Mouse (Mus musculus) retina, postnatal 7 days (tissue): ENCODE measurements around the gene Mroh7.

Experiments used
- DNase-seq: peaks from one replicate; pipeline ENCODE4 v3.0.0-alpha.2; 2012; ENCODE audit warnings: low read depth, low spot score

Mroh7 gene

DNA sequence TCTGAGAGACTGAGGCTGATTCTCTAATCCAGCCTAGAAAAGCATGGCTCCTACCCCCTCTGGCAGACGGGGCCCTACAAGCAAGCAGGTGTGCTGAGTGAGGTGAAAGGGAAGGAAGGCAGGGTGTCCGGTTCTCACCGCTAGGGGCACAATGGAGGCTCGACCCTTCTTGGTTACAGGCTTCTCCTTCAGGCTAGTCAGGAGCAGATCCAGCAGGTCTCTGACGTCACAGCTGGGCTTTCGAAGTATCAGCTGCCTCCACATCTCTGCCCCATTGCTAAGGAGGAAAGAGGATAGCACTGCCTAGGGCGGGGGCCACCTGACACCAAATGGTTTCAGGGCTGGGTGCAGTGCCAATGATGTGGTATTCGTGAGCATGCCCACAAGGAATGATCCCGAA lies 30.7 kb downstream of the Mroh7 start:
- no peak for DNase-seq

GRCm38 (mm10) chr4:106693841-106694430 lies 36.8 kb downstream of the Mroh7 start:
- DNase-seq = no peak

GRCm38 (mm10) chr4:106688636-106689296 lies 42.0 kb downstream of the Mroh7 start:
- no peak for DNase-seq

GRCm38 (mm10) chr4:106680955-106681354 lies 49.8 kb downstream of the Mroh7 start:
- no peak for DNase-seq

DNA sequence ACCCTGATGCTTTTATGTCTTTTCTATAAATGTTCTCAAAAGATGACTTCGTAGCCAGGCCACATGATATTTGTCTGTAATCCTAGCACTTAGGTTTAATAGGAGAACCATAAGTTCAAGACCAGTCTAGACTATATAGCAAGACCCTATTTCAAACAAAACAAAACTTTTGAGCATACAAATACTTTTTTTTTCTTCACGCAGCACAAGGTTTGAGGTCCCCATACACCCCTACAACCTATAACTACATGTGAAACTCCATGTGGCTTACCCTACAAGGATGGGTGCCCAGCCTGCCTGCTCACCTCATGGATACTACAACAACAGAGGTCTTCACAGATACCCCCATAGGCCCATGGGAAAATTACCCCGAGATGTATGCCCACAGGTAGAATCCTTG lies 51.6 kb downstream of the Mroh7 start:
- no peak for DNase-seq

GRCm38 (mm10) chr4:106678442-106679118 lies 52.1 kb downstream of the Mroh7 start, which contains the start of gene Ttc4:
Gene Ttc4 (minus strand): TSS chr4:106678944.
- peak; percentile 78 for DNase-seq

- DNase-seq = no peak
These were observed 54.0 kb downstream of the Mroh7 start for GRCm38 (mm10) chr4:106676749-106677148.

- DNase-seq = no peak
These were observed 64.2 kb downstream of the Mroh7 start for GRCm38 (mm10) chr4:106666546-106666945.

- DNase-seq = no peak
These were observed 65.1 kb downstream of the Mroh7 start for GRCm38 (mm10) chr4:106665673-106666072.

GRCm38 (mm10) chr4:106665269-106665668 lies 65.5 kb downstream of the Mroh7 start:
- DNase-seq = no peak

- DNase-seq = no peak
These were observed 66.0 kb downstream of the Mroh7 start for GRCm38 (mm10) chr4:106664697-106665096.

- DNase-seq = no peak
These were observed 66.7 kb downstream of the Mroh7 start for GRCm38 (mm10) chr4:106663956-106664470.

GRCm38 (mm10) chr4:106655681-106656080 lies 75.0 kb downstream of the Mroh7 start:
- DNase-seq = no peak

DNA sequence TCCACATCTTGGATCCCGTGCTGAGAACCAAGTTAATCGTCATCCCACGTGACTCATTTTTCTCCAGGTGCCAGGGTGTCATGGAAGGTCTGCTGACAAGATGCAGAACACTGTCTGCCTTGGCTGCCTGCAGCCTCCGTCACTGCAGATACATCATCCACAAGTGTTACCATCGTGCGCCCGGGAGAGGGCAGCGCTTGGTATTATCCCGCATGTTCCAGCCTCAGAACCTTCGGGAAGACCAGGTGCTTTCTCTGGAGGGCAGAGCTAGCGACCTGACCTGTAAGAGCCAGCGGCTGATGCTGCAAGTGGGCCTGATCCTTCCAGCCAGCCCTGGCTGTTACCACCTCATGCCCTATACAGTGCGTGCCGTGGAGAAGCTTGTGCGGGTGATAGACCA lies 77.7 kb downstream of the Mroh7 start:
- no peak for DNase-seq

DNA sequence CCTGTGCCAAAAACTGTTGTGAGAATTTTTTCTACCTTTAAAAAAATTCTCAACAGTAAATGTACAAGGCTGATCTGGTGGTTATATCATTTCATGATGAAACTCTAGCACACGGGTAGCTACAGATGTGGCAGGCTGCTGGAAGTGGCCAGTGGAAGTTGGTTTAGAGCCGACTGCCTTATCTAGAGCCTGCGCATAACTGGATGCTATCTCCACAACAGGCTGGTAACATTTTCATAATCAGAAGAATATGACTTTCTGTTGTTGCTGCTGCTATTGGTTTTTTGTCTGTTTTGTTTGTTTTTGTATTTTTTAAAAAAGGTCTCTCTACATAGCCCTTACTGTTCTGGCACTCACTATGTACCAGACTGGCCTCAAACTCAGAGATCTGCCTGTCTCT lies 78.2 kb downstream of the Mroh7 start:
- DNase-seq = no peak

- peak; percentile 97 for DNase-seq
These were observed 79.7 kb downstream of the Mroh7 start, which contains the start of gene Pars2 for GRCm38 (mm10) chr4:106650833-106651527. Gene Pars2 (plus strand): TSS chr4:106651069.

- no peak for DNase-seq
These were observed 83.6 kb downstream of the Mroh7 start for GRCm38 (mm10) chr4:106647137-106647536.

- DNase-seq = no peak
These were observed 84.9 kb downstream of the Mroh7 start for GRCm38 (mm10) chr4:106645797-106646196.

DNA sequence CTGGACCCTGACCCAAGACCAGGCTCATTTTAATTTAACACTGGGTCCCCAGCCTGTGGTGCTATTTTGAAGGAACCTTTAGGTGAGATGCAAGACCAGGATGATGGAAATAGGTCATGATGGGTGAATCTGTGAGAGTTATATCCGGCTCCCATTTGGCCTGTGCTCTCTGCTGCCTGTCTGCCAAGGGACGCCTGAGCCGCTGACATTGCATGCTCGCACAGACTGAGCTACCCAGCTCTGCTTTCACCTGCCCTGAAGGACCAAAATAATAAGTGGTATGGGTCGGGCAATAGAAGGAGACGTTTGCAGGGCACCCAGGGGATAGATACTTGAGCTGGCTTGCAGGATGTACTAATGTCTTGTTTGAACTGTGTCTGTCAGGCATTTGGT lies 86.5 kb downstream of the Mroh7 start:
- DNase-seq = no peak

DNA sequence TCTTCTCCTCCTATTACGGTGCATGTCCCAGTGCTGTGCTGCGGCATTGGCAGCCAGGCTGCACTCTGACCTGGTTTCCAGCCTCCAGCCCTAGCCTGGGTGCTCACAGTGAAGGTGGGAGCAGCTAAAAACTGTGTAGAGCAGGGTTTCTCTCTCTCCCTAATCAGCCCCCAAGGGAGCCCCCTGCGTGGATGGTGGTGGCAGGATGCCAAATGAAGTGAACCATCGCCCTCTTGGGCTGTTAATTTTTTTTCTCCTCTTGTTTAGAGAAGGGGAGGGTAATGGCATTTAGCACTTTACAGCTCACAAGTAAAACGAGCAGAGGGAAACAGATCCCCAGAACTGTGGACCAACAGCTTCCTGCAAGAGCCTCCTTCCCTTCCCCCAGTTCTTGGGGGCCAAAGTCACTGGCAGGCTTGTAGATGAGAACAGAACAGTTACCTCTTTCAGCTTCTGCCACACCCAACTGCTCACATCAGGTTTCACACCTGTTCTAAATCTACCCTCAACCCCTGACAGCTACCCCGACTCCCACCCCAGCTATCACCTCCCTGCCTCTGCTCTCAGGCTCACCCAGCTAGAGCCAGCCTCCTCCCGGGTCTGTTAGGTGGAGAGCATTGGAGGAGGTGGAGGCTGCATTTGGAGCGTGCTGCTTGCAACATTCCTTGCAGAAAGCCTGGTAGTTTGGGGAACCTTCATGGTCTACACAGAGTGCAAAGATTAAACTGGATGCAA lies 87.1 kb downstream of the Mroh7 start:
- DNase-seq = no peak

GRCm38 (mm10) chr4:106634086-106634479 lies 96.6 kb downstream of the Mroh7 start:
- no peak for DNase-seq
